Mouse (Mus musculus) hindbrain, embryonic 16.5 days (tissue): Measurements from ENCODE around the gene Rps15a. TPM values are rescaled to one million over a fixed set of nuclear protein-coding genes. Genes with fewer than 3 reads are reported as not detected.

ENCODE experiments used
- ATAC-seq: fragments of 200-750 bp; cut with Nextera tagmentation; 2 replicates; pipeline ENCODE4 v1.8.0; 2017; ENCODE audit warnings: moderate TSS enrichment, moderate library complexity
- H3K27ac ChIP-seq: fragments of 300-500 bp; sonication (generic); 2 replicates; pipeline ENCODE4 v1.5.1; 2014; ENCODE audit warnings: low read depth, mild to moderate bottlenecking, control low read depth, low read length, moderate library complexity
- H3K27me3 ChIP-seq: fragments of 300-500 bp; sonication (generic); replicated peaks from 2 replicates; pipeline ENCODE4 v1.6.1; 2014; ENCODE audit warnings: low read length; ENCODE audit not compliant: control insufficient read depth, insufficient read depth
- H3K36me3 ChIP-seq: fragments of 300-500 bp; sonication (generic); 2 replicates; pipeline ENCODE4 v1.6.1; 2014; ENCODE audit warnings: mild to moderate bottlenecking, low read length, moderate library complexity, mixed read lengths; ENCODE audit not compliant: control insufficient read depth, insufficient read depth
- H3K4me1 ChIP-seq: fragments of 300-500 bp; sonication (generic); 2 replicates; pipeline ENCODE4 v1.6.1; 2014; ENCODE audit warnings: low read depth, low read length; ENCODE audit not compliant: control insufficient read depth, insufficient read depth
- H3K4me2 ChIP-seq: fragments of 300-500 bp; sonication (generic); 2 replicates; pipeline ENCODE4 v1.6.1; 2014; ENCODE audit warnings: mild to moderate bottlenecking, low read length, control low read depth, moderate library complexity
- H3K4me3 ChIP-seq: fragments of 300-500 bp; sonication (generic); 2 replicates; pipeline ENCODE4 v1.5.1; 2014; ENCODE audit warnings: mild to moderate bottlenecking, low read length, control low read depth, moderate library complexity
- H3K9ac ChIP-seq: fragments of 300-500 bp; sonication (generic); 2 replicates; pipeline ENCODE4 v1.6.1; 2014; ENCODE audit warnings: low read depth, mild to moderate bottlenecking, control low read depth, low read length, moderate library complexity
- H3K9me3 ChIP-seq: fragments of 300-500 bp; sonication (generic); 2 replicates; pipeline ENCODE4 v1.6.1; 2014; ENCODE audit warnings: mild to moderate bottlenecking, low read length, moderate library complexity; ENCODE audit not compliant: control insufficient read depth
- WGBS: fragments of 180-500 bp; shearing (Covaris S2); extraction: QIAGEN DNeasy Blood & Tissue Kit; methylation state at CpG from one replicate; pipeline ENCODE4 v1.1.7; 2014; 5-methylcytosine and 5-hydroxymethylcytosine counted together
- polyA plus RNA-seq: library from polyadenylated mRNA; unstranded; fragments of >200 nt; fragmentation: Nextera tagmentation; extraction: Ambion mirVana; gene quantifications from 2 replicates; pipeline ENCODE4 v1.2.1, GENCODE M21; 2015

The Rps15a gene
- polyA plus RNA-seq, 1 experiment from 2014 or later, result 317 TPM

DNA sequence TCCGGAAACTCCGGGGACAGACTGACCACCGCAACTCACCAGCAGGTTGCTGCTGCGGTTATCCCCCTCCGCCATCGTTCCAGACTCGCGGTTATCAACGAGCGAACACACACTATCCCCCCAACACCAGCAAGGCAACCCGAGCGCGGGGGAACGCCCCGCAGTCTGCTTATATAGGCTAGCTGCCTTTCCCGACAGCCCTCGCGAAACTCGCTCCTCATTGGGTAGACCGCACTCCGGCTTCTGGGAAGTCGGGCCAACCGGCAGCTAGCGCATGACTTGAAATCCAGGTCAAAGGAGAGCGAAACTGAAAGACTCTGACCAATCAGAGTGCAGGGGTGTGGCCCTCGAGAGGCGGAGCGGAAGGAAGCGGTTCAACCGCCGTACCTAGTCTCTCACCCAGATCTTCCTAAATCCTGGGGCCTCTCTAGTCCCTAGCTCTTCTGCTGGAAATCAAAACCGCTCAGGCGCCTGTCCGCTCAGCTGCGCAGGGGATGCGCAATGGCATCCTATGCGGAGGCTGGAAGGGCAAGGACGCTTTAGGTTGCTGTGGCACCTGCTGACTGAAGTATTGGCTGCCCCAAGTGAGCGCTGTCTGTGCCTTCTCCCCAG lies 13.5 kb upstream of the Rps15a start, which contains the start of gene Arl6ip1:
TSS of gene Arl6ip1 (minus strand) at position 233 of the 612 bp plus-strand sequence.
- under 1% methylated on average over 39 of the region's 39 CpGs for WGBS

GRCm38 (mm10) chr7:118128925-118129429 lies 13.0 kb upstream of the Rps15a start:
- Histone ChIP-seq H3K4me1 (peaks cover 21% of the 10 kb centered on the region), H3K27me3 (no peaks in the 10 kb centered on the region), H3K9ac (peak overlapping the region; percentile 71), H3K4me3 (peak overlapping the region; percentile 55), H3K27ac (peak overlapping the region; percentile 80), H3K36me3 (0 out of 2 replicates have a peak, but pooled peaks cover 2% of the 10 kb centered on the region), H3K9me3 (no peaks in the 10 kb centered on the region), H3K4me2 (peak overlapping the region; percentile 59)
- WGBS, result 0% methylated on average over 21 of the region's 21 CpGs
- ATAC-seq, result peak; percentile 78

More for the DNA sequence above, 13.5 kb upstream of the Rps15a start, which contains the start of gene Arl6ip1:
- H3K4me3 ChIP-seq, result peak within 1 kb of the TSS; percentile 55
- peaks cover 21% of the 10 kb centered on the region for H3K4me1 ChIP-seq
- no peaks in the 10 kb centered on the region for H3K9me3 ChIP-seq
- H3K36me3 ChIP-seq, result 0 out of 2 replicates have a peak, but pooled peaks cover 2% of the 10 kb centered on the region
- peak within 1 kb of the TSS; percentile 59 for H3K4me2 ChIP-seq
- H3K27ac ChIP-seq, result peak within 1 kb of the TSS; percentile 80
- no peaks in the 10 kb centered on the region for H3K27me3 ChIP-seq
- ATAC-seq, result peak; percentile 99
- peak within 1 kb of the TSS; percentile 71 for H3K9ac ChIP-seq

DNA sequence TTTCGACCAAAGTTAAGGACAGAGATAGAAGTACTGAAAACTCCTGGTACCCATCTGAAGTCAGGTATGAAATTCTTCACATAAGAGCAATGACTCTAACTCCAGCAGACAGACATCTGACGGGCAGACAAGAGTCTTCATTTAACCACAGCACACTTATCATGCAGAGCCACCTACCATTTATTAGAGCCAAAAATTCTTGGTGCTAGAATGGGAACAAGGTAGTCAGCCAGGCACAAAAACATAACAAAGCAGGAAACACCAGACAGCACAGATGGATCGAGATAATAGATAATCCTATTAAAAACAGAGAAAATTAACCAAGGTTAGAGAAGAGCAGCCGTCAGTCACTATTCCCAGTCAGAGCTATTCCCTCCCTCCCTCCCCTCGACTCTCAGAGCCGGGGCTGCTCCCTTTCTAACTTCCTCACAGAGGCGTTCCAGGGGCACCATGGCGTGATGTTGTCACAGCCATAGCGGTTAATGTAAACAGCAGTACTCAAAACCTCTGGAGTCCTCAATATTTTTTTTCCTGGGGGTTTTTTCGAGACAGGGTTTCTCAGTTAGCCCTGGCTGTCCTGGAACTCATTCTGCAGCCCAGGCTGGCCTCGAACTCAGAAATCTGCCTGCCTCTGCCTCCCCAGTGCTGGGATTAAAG lies 10.4 kb upstream of the Rps15a start:
- Histone ChIP-seq H3K27ac (no peak overlapping the region), H3K9me3 (no peaks in the 10 kb centered on the region), H3K36me3 (peaks cover 8% of the 10 kb centered on the region), H3K27me3 (no peaks in the 10 kb centered on the region), H3K4me2 (no peak overlapping the region), H3K4me1 (peaks cover 21% of the 10 kb centered on the region), H3K9ac (no peak overlapping the region), H3K4me3 (no peak overlapping the region)
- 72% methylated on average over 11 of the region's 11 CpGs for WGBS
- no peak for ATAC-seq

DNA sequence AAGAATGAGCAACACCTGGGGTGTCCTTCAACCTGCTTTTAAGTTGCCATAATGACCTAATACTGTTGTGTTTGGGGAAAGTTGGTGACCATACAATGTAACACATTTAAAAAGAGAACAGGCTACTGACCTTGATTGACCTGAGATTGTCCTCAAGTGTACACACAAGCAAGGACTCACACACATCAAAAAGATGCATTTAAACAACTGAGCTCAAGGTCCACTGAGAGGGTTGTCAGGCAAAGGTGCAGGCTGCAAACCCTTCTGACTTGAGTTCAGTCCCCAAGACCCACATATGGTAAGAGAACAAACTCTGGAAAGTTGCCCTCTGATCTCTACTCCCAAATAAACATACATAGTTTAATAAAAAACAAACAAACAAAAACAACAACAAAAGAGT lies 9.7 kb upstream of the Rps15a start:
- ATAC-seq, result no peak
- H3K4me2 ChIP-seq, result no peak overlapping the region
- peaks cover 12% of the 10 kb centered on the region for H3K36me3 ChIP-seq
- H3K9me3 ChIP-seq, result no peaks in the 10 kb centered on the region
- H3K9ac ChIP-seq, result no peak overlapping the region
- no peaks in the 10 kb centered on the region for H3K27me3 ChIP-seq
- no peak overlapping the region for H3K4me3 ChIP-seq
- H3K27ac ChIP-seq, result no peak overlapping the region
- H3K4me1 ChIP-seq, result peaks cover 21% of the 10 kb centered on the region

DNA sequence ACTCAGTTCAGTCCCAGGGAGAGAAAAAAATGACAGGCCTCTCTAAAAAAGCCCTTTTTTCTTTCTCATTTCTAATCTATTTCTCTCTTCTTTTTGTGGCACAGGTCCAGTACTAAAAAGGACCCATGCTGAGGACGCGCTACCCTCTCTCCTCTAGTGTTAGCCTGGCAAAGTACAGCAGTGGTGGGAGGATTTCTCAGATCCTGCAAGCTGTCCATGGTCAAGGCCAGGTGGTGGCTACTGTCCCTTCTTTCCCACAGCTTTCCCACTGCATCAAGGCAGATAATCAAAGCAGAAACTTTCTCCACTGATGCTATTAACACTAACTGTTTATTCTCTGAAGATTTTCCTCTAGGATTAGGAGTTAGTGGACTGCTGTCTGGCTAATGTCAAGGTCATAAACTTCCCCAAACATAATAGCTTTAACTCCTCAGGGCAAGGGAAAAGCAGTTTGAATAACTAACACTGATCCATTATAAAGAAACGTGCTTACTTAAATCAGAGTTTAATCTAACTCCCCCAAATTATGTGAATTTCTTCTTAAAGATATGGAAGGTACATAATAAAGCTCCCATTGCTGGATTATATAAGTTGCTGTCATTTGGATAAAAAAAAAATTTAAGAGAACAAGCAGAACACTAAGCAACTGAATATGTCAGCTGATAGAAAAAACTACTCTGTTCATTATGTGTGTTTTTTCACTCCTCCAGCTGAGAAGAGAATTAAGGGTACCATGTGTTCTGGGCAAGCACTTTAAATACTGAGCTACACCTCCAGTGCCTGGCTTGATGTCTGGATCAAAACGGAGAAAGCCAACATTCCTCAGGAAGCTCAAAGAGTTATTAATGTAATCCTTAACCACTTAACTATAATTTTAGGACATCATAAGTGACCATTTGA lies 7.8 kb upstream of the Rps15a start:
- peaks cover 27% of the 10 kb centered on the region for H3K36me3 ChIP-seq
- H3K27ac ChIP-seq, result no peak overlapping the region
- no peak for ATAC-seq
- H3K9ac ChIP-seq, result no peak overlapping the region
- H3K27me3 ChIP-seq, result no peaks in the 10 kb centered on the region
- no peak overlapping the region for H3K4me3 ChIP-seq
- H3K4me1 ChIP-seq, result peaks cover 17% of the 10 kb centered on the region
- WGBS, result 92% methylated on average over 4 of the region's 4 CpGs
- no peak overlapping the region for H3K4me2 ChIP-seq
- no peaks in the 10 kb centered on the region for H3K9me3 ChIP-seq

GRCm38 (mm10) chr7:118122235-118122634 lies 6.2 kb upstream of the Rps15a start:
- peaks cover 32% of the 10 kb centered on the region for H3K36me3 ChIP-seq
- H3K4me1 ChIP-seq, result peaks cover 5% of the 10 kb centered on the region
- H3K9me3 ChIP-seq, result no peaks in the 10 kb centered on the region
- H3K4me2 ChIP-seq, result no peak overlapping the region
- no peak overlapping the region for H3K27ac ChIP-seq
- no peak for ATAC-seq
- no peaks in the 10 kb centered on the region for H3K27me3 ChIP-seq
- WGBS, result over 99% methylated on average over 7 of the region's 7 CpGs
- H3K9ac ChIP-seq, result no peak overlapping the region
- H3K4me3 ChIP-seq, result no peak overlapping the region

DNA sequence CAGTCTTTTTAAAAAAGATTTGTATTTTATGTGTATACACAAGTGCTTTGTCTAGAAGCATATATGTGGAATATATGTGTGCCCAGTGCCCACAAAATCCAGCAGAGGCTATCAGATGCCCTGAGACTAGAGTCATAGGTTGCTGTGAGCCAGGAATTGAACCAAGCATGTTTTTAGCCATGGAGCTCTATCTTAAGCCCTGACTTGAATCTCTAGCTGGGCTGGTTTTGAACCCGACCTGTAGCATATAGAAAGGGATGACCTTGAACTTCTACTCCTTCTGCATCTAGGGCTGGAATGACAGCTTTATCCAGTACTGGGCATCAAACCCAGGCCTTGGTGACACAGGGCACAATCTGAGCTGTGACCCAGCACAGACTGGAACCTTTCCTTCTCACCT lies 4.7 kb upstream of the Rps15a start:
- Histone ChIP-seq H3K4me1 (no peaks in the 10 kb centered on the region), H3K27ac (no peak overlapping the region), H3K4me3 (no peak overlapping the region), H3K36me3 (peaks cover 30% of the 10 kb centered on the region), H3K9me3 (no peaks in the 10 kb centered on the region), H3K9ac (no peak overlapping the region), H3K27me3 (no peaks in the 10 kb centered on the region), H3K4me2 (no peak overlapping the region)
- 94% methylated on average over 1 of the region's 1 CpGs for WGBS
- no peak for ATAC-seq

DNA sequence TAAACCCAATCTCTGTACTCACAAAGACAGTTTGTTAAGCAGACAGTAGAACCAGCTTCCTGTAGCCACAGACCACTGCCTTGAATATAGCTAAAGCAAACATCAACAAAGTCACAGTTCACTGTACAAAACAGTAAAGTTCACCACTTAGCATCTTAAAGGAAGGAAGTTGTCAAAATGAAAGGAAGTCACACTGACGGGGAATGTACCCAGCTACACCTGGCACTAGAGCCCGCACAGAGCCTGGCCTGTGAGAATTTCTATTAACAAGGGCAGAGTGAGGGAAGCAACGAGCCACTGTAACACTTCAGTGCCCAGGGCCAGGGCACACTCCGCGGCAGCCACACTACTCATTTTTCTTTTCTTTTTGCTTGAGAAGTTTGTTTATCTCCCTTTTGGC lies 4.0 kb upstream of the Rps15a start:
- WGBS, result 78% methylated on average over 5 of the region's 5 CpGs
- no peaks in the 10 kb centered on the region for H3K27me3 ChIP-seq
- no peaks in the 10 kb centered on the region for H3K9me3 ChIP-seq
- peaks cover 30% of the 10 kb centered on the region for H3K36me3 ChIP-seq
- H3K9ac ChIP-seq, result no peak overlapping the region
- H3K4me3 ChIP-seq, result no peak overlapping the region
- no peak overlapping the region for H3K27ac ChIP-seq
- no peak overlapping the region for H3K4me2 ChIP-seq
- ATAC-seq, result no peak
- peaks cover 1% of the 10 kb centered on the region; the same call in 1 of the 2 replicates for H3K4me1 ChIP-seq

GRCm38 (mm10) chr7:118119142-118119541 lies 3.2 kb upstream of the Rps15a start:
- Histone ChIP-seq H3K4me1 (peaks cover 9% of the 10 kb centered on the region), H3K9me3 (no peaks in the 10 kb centered on the region), H3K27me3 (no peaks in the 10 kb centered on the region), H3K36me3 (peaks cover 30% of the 10 kb centered on the region), H3K4me3 (no peak overlapping the region), H3K27ac (no peak overlapping the region), H3K4me2 (no peak overlapping the region), H3K9ac (no peak overlapping the region)
- WGBS, result 58% methylated on average over 2 of the region's 2 CpGs
- ATAC-seq, result no peak
